Mouse (Mus musculus): ENCODE results near the gene Nfyc. TPM values are rescaled to one million over a fixed set of nuclear protein-coding genes. Genes with fewer than 3 reads are reported as not detected.

Gene Nfyc
- polyA plus RNA-seq, 1 experiment = 105 TPM

- peaks cover 8% of the 10 kb centered on the region for H3K4me1 ChIP-seq (ENCODE audit: control insufficient read depth, insufficient read depth, insufficient read length)
- TF ChIP-seq POLR2A (IDR thresholded peaks at IDR 0.05; ENCODE audit: low read depth, low read length) (no peak), CTCF (IDR thresholded peaks at IDR 0.05; ENCODE audit: extremely low read depth, insufficient read depth, insufficient read length, insufficient replicate concordance) (no peak)
- no peak overlapping the region for H3K4me3 ChIP-seq (ENCODE audit: extremely low read depth, insufficient read depth, insufficient read length)
- WGBS = 97% methylated on average over 6 of the region's 6 CpGs
- 0 out of 2 replicates have a peak overlapping the region, but pooled peaks have one; percentile 87 for H3K27ac ChIP-seq (ENCODE audit: insufficient read depth, low read length)
- no peak for DNase-seq (ENCODE audit: low read depth in 1 of 2, low spot score in 2 of 2)
- H3K27me3 ChIP-seq (ENCODE audit: control insufficient read depth, insufficient read depth, low read length) = no peaks in the 10 kb centered on the region
- H3K36me3 ChIP-seq (ENCODE audit: control insufficient read depth, insufficient read depth, low read length) = no peaks in the 10 kb centered on the region
Observed at GRCm38 (mm10) chr4:120826418-120826817, 5.0 kb downstream of the Nfyc start.

- DNase-seq (ENCODE audit: low read depth in 1 of 2, low spot score in 2 of 2) = peak; percentile 97
- under 1% methylated on average over 52 of the region's 55 CpGs for WGBS
- Histone ChIP-seq H3K27me3 (ENCODE audit: control insufficient read depth, insufficient read depth, low read length) (no peaks in the 10 kb centered on the region), H3K4me1 (ENCODE audit: control insufficient read depth, insufficient read depth, insufficient read length) (peaks cover 8% of the 10 kb centered on the region), H3K36me3 (ENCODE audit: control insufficient read depth, insufficient read depth, low read length) (no peaks in the 10 kb centered on the region), H3K4me3 (ENCODE audit: extremely low read depth, insufficient read depth, insufficient read length) (peak overlapping the region; percentile 97), H3K27ac (ENCODE audit: insufficient read depth, low read length) (peak overlapping the region; percentile 100)
- no peak; the same call in 1 of the 2 replicates for TF ChIP-seq POLR2A (IDR thresholded peaks at IDR 0.05; ENCODE audit: low read depth, low read length)
- no peak for TF ChIP-seq CTCF (IDR thresholded peaks at IDR 0.05; ENCODE audit: extremely low read depth, insufficient read depth, insufficient read length, insufficient replicate concordance)
Observed at GRCm38 (mm10) chr4:120825577-120826326, 5.6 kb downstream of the Nfyc start.

DNA sequence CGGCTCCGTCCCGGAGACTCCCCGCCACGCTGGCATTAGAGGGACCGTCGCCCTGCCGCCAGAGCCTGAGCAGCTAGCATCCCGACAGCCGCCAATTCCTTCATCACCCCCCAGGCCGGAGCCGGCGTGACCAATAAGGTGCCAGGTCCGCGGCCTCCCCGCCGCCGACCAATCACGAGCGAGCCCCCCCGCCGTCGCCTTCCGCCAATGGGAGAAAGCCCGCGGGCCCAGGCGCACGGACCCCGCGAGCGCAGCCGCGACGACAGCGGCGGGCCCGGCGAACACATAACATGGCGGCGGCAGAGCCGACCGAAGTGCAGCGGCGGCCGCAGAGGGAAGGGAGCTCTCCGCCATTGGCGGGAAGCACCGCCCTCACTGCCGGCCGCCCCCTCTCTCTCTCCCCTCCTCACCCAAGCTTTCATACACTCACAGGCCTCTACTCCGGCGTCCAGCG, 6.2 kb downstream of the Nfyc start:
- peaks cover 8% of the 10 kb centered on the region for H3K4me1 ChIP-seq (ENCODE audit: control insufficient read depth, insufficient read depth, insufficient read length)
- peak overlapping the region; percentile 97 for H3K4me3 ChIP-seq (ENCODE audit: extremely low read depth, insufficient read depth, insufficient read length)
- TF ChIP-seq POLR2A (IDR thresholded peaks at IDR 0.05; ENCODE audit: low read depth, low read length) (peak; percentile 90), CTCF (IDR thresholded peaks at IDR 0.05; ENCODE audit: extremely low read depth, insufficient read depth, insufficient read length, insufficient replicate concordance) (no peak)
- DNase-seq (ENCODE audit: low read depth in 1 of 2, low spot score in 2 of 2) = peak; percentile 69 to 93
- no peaks in the 10 kb centered on the region for H3K36me3 ChIP-seq (ENCODE audit: control insufficient read depth, insufficient read depth, low read length)
- peak overlapping the region; percentile 100 for H3K27ac ChIP-seq (ENCODE audit: insufficient read depth, low read length)
- H3K27me3 ChIP-seq (ENCODE audit: control insufficient read depth, insufficient read depth, low read length) = no peaks in the 10 kb centered on the region
- under 1% methylated on average over 50 of the region's 53 CpGs for WGBS

DNA sequence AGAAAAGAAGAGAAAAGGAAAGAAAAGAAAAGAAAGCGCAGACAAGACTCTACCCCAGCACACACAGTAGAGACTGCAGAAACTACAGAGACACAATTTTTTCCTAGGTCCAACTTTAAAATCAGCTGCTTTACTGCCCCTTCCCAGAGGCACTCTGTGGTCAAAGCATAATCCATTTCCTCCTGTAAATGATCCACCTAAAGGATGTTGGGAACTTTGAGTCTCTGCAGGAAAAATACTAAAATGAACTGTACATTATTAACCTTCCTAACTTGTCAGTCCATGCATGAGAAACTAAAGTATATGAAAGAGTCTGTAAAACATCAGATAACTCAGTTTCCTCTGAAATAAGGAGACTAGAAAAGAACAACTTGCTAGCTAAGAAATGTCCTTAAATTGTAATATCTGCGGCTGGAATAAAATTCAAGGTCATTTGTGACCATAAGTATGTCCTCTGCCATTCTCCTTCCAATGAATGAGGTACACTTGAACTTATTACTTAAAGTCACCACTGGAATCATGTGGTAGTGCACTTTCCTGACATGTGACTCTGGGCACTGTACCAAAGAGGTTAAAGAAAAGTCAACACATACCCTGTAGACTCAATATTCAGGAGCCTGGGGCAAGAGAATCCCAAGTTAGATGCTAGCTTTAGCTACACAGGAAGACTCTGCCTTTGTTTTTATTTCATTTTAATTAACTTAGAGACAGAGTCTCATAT, 9.0 kb downstream of the Nfyc start:
- no peak overlapping the region for H3K4me3 ChIP-seq (ENCODE audit: extremely low read depth, insufficient read depth, insufficient read length)
- H3K4me1 ChIP-seq (ENCODE audit: control insufficient read depth, insufficient read depth, insufficient read length) = peaks cover 10% of the 10 kb centered on the region
- 96% methylated on average over 2 of the region's 2 CpGs for WGBS
- no peak overlapping the region for H3K27ac ChIP-seq (ENCODE audit: insufficient read depth, low read length)
- no peak for DNase-seq (ENCODE audit: low read depth in 1 of 2, low spot score in 2 of 2)
- H3K36me3 ChIP-seq (ENCODE audit: control insufficient read depth, insufficient read depth, low read length) = no peaks in the 10 kb centered on the region
- TF ChIP-seq CTCF (IDR thresholded peaks at IDR 0.05; ENCODE audit: extremely low read depth, insufficient read depth, insufficient read length, insufficient replicate concordance) (no peak), POLR2A (IDR thresholded peaks at IDR 0.05; ENCODE audit: low read depth, low read length) (no peak)
- no peaks in the 10 kb centered on the region for H3K27me3 ChIP-seq (ENCODE audit: control insufficient read depth, insufficient read depth, low read length)

DNA sequence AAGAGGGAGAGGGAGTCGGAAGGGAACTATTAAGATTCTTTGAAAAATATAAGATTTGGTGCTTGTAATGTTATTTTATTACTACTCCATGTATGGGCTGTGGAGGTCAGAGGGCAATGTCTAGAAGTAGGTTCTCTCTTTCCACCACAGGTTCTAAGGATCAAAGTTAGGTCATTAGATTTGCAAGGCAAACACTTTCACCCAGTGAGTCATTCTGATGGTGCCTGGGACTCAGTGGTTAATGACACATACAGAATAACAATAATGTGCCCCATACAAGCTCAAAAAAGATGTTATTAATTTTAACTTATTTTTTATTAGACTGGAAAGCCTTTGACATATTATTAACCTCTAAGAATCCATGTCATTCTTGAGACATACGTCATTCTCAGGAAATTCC, 11.5 kb downstream of the Nfyc start:
- Histone ChIP-seq H3K4me3 (ENCODE audit: extremely low read depth, insufficient read depth, insufficient read length) (no peak overlapping the region), H3K27ac (ENCODE audit: insufficient read depth, low read length) (no peak overlapping the region), H3K36me3 (ENCODE audit: control insufficient read depth, insufficient read depth, low read length) (no peaks in the 10 kb centered on the region), H3K4me1 (ENCODE audit: control insufficient read depth, insufficient read depth, insufficient read length) (peaks cover 18% of the 10 kb centered on the region), H3K27me3 (ENCODE audit: control insufficient read depth, insufficient read depth, low read length) (no peaks in the 10 kb centered on the region)
- WGBS = 95% methylated on average over 2 of the region's 2 CpGs
- DNase-seq (ENCODE audit: low read depth in 1 of 2, low spot score in 2 of 2) = no peak
- TF ChIP-seq CTCF (IDR thresholded peaks at IDR 0.05; ENCODE audit: extremely low read depth, insufficient read depth, insufficient read length, insufficient replicate concordance) (no peak), POLR2A (IDR thresholded peaks at IDR 0.05; ENCODE audit: low read depth, low read length) (no peak)

GRCm38 (mm10) chr4:120819296-120819695, 12.1 kb downstream of the Nfyc start:
- Histone ChIP-seq H3K4me3 (ENCODE audit: extremely low read depth, insufficient read depth, insufficient read length) (no peak overlapping the region), H3K27ac (ENCODE audit: insufficient read depth, low read length) (no peak overlapping the region), H3K27me3 (ENCODE audit: control insufficient read depth, insufficient read depth, low read length) (no peaks in the 10 kb centered on the region), H3K4me1 (ENCODE audit: control insufficient read depth, insufficient read depth, insufficient read length) (peaks cover 17% of the 10 kb centered on the region), H3K36me3 (ENCODE audit: control insufficient read depth, insufficient read depth, low read length) (no peaks in the 10 kb centered on the region)
- TF ChIP-seq CTCF (IDR thresholded peaks at IDR 0.05; ENCODE audit: extremely low read depth, insufficient read depth, insufficient read length, insufficient replicate concordance) (no peak), POLR2A (IDR thresholded peaks at IDR 0.05; ENCODE audit: low read depth, low read length) (no peak)
- DNase-seq (ENCODE audit: low read depth in 1 of 2, low spot score in 2 of 2) = no peak
- WGBS = 62% methylated on average over 1 of the region's 1 CpGs
